Mouse (Mus musculus) left cerebral cortex, adult 2 months (tissue): Measurements from ENCODE around the gene Cog7. TPM values are rescaled to one million over a fixed set of nuclear protein-coding genes. Genes with fewer than 3 reads are reported as not detected.

ENCODE experiments used
- DNase-seq, 2 experiments: peaks; one replicate each; pipeline ENCODE4 v3.0.0; 2021 to 2022; ENCODE audit warnings: low spot score in 2 of 2, mixed read lengths in 1 of 2; ENCODE audit errors: extremely low spot score in 1 of 2
- H3K27ac ChIP-seq: fragments of 200-600 bp; 2 replicates; pipeline ENCODE4 v1.8.1; 2022
- H3K4me3 ChIP-seq: fragments of 200-600 bp; 2 replicates; pipeline ENCODE4 v1.8.1; 2022
- CTCF ChIP-seq: fragments of 200-600 bp; IDR thresholded peaks from 2 replicates; pipeline ENCODE4 v1.8.1; 2022; ENCODE audit warnings: antibody characterized with exemption, mild to moderate bottlenecking, moderate library complexity
- intact Hi-C: fragments of 180-260 bp; cut with DNase I; formaldehyde crosslinking; loops from one replicate; pipeline ENCODE4 v1.15.1; 2025
- total RNA-seq, 2 experiments: library from RNA; stranded (reverse); gene quantifications; 2 replicates each; pipeline ENCODE4 v1.2.3; 2021

Gene Cog7
- total RNA-seq, 2 experiments from 2014 or later: 45.5 to 45.8 TPM

DNA sequence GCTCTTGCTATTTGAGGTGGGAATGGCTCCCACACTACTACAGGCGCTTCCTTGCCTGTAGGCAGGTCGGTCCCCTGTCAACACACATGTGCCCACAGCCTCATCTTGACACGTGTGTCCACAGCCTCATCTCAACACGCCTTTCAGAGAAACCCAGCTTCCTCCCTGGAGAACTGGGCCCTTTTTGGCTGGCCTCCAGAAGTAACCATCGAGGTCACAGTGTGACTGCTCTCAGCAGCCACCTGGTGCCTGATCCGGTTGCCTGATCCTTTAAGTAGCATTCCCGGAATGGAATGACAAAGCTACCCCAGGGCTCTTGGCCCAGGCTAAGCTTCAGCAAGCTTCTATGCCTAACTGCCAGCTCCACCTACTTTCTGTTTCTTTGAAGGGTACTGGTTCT, 50.3 kb downstream of the Cog7 start:
- DNase-seq: no peak
- intact Hi-C loops: no loop called here

DNA sequence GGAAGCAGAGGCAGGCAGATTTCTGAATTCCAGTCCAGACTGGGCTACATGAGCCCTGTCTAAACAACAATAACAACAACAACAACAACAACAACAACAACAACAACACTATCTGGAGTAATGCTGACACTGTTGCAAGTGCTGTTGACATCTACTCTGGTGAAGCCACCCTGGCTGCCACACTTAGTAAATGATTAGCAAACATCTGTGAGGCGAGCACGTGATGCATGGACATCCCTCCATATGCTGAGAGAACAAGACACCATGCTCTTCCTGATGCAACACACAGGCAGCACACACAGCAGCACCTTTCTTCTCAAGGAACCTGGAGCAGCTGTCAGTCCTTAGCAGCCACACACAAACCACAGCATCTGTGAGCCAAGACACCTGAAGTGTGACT, 53.6 kb downstream of the Cog7 start:
- no peak for DNase-seq
- Histone ChIP-seq H3K27ac (no peak overlapping the region), H3K4me3 (no peak overlapping the region)
- intact Hi-C loops: no loop called here
- no peak for TF ChIP-seq CTCF

More for the DNA sequence above, 50.3 kb downstream of the Cog7 start:
- no peak overlapping the region for H3K4me3 ChIP-seq
- H3K27ac ChIP-seq: no peak overlapping the region
- TF ChIP-seq CTCF: no peak

DNA sequence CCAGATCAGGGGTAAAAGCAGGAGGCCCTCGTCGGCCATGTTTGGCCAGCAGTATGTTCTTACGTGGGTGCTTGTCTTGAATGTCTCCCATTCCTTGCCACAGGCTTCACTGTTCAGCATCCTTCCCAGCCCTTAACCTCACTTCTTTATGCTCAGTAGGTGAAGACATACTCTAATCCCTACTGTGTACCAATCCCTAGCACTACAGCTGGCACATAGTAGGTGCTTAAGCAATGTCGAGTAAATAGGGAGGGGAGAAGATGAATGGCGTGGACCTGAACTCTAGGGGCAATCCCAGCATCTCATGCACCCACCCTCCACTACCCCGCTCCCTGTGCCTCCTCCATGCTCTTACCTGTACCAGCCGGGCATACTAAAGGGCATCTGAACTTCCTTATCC, 57.1 kb downstream of the Cog7 start:
- TF ChIP-seq CTCF: no peak
- intact Hi-C loops: no loop called here
- no peak for DNase-seq
- Histone ChIP-seq H3K27ac (no peak overlapping the region), H3K4me3 (no peak overlapping the region)

DNA sequence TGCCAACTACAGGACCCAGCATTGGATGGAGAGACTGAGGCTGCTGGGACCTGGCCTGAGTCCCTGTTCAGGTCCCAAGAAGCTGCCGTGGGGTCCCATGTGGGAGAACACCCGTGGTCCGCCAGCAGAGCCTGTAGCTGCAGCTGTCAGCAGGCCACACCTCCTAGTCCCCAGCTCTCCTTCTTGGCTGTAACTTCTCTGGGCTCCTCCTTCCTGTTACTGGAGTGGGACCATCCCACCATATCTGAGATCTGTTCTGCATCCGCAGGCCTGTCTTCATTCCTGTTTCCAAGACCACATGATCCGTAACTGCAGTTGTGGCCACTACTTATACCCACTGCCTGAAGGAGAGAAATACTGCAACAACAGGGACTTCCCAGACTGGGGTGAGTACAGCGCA, 67.6 kb downstream of the Cog7 start:
- Histone ChIP-seq H3K4me3 (no peak overlapping the region), H3K27ac (no peak overlapping the region)
- no peak for TF ChIP-seq CTCF
- DNase-seq: no peak
- intact Hi-C loops: no loop called here

DNA sequence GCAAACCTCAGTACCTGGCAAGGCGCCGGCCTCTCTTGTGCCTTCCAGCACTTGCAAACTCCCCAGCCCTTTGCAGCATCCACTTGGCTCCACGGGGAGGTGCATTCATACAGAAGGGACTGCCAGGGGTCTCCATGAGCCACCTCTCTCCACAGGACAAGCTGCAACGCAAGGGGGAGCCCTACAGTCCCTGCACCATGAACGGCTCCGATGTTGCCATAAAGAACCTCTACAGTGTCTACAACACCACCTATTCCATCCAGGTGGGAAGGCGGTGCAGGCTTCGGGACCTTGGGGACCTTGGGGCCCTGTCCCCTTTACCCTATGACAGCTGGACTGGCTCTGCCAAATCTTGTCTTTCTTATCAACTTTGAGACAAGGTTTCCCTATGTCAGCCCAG, 69.3 kb downstream of the Cog7 start:
- TF ChIP-seq CTCF: no peak
- intact Hi-C loops: no loop called here
- Histone ChIP-seq H3K4me3 (no peak overlapping the region), H3K27ac (no peak overlapping the region)
- DNase-seq: no peak

DNA sequence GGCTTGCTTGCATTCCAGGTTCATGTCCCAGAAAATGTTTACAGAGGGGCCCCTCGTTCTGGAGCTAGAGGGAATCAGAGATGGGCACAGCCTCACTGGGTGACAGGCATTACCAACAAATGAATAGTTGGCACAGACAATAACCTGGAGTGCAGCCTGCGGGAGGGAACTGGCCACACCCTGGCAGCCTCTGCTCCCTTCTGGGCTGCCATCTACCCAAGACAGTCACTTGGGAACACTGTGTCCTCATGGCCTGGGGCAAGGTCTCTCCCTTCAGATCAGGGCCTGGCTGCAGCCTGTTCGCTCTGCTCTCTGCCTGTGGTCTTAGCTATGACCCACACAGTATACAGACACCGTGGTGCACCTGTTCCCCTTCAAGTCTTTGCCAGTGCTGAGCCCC, 74.6 kb downstream of the Cog7 start:
- intact Hi-C loops: no loop called here
- no peak for DNase-seq
- no peak for TF ChIP-seq CTCF
- Histone ChIP-seq H3K27ac (no peak overlapping the region), H3K4me3 (no peak overlapping the region)

DNA sequence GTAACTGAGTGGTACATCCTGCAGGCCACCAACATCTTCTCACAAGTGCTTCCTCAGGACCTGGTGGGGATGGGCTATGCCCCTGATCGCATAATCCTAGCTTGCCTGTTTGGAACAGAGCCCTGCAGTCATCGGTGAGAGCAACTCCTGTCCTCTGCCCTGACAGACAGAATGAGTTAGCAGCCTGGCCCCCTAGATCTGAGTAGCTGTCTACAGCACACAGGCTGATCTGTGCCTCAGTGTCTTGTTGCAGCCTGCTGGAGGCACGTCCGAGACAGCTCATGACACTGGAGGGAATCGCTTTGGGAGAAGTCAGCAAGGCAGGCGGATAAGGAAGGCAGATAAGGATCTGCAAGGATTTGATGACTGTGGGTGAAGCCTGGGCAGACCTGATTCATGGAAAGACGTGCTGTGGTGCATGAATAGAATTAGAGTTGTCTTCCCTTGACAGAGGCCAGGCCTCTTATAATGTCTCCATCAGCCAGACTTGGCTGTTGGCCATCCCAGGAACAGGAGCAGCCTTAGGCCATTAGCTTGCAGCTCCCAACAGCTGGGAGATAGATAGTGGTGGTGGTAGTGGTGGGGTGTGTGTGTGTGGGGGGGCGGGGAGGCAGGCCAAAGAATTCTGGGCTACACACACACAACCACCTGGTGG, 78.6 kb downstream of the Cog7 start:
- intact Hi-C loops: no loop called here
- TF ChIP-seq CTCF: no peak
- DNase-seq: no peak
- Histone ChIP-seq H3K4me3 (no peak overlapping the region), H3K27ac (no peak overlapping the region)

DNA sequence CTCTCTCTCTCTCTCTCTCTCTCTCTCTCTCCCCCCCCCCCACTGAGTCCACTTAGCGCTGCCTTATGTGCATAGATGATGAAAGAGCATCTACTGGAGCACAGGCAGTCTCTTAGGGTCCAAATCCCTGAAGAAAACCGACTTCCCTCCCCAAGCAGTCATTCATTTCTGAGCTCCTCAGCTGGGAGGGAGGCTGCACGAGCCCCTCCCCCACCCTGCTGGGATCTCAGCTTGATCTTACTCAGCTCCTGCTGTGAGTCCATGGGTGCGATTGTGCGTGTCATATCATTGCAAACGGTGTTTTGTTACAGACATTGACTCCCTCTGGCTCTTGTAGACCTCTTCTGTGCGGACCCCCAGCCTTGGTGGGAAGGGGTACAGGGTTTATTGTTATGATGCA, 81.6 kb downstream of the Cog7 start:
- no peak overlapping the region for H3K4me3 ChIP-seq
- TF ChIP-seq CTCF: no peak
- DNase-seq: no peak
- intact Hi-C loops: no loop called here
- H3K27ac ChIP-seq: no peak overlapping the region

DNA sequence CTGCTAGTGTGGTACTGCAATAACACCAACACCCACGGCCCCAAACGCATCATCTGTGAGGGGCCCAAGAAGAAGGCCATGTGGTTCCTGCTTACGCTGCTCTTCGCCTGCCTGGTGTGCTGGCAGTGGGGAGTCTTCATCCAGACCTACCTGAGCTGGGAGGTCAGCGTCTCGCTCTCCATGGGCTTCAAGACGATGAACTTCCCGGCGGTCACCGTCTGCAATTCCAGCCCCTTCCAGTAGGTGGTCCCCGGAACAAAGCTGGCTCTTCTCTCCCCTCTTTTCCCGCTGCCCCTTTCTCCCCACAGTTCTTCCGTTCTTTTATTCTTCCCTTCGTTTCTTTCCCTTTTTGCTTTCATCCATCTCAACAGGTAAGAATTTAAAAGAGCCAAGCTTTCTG, 82.2 kb downstream of the Cog7 start:
- intact Hi-C loops: no loop called here
- Histone ChIP-seq H3K4me3 (no peak overlapping the region), H3K27ac (no peak overlapping the region)
- peak in 1 of 2 experiments; percentile 34 for DNase-seq
- peak; percentile 67 for TF ChIP-seq CTCF

DNA sequence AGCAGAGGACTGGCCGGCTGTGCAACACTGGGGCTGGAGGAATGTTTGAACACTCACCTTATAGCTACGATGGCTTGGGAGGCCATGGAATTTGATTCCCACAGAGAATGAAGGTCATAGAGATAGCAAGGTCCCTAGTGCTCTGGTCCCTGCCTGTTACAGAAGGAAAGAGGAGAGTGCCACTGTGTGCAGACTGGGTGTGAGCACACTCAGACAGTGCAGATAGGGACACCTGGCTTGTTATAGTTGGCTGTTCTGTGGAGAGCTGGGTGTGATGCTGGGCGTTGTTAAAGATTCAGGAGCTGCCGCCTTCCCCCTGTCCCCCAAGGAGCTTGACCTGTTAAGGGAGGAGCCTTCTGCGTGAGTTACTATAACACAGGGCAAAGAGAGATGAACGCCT, 84.8 kb downstream of the Cog7 start:
- no peak overlapping the region for H3K4me3 ChIP-seq
- no peak for DNase-seq
- no peak for TF ChIP-seq CTCF
- no peak overlapping the region for H3K27ac ChIP-seq
- intact Hi-C loops: no loop called here

DNA sequence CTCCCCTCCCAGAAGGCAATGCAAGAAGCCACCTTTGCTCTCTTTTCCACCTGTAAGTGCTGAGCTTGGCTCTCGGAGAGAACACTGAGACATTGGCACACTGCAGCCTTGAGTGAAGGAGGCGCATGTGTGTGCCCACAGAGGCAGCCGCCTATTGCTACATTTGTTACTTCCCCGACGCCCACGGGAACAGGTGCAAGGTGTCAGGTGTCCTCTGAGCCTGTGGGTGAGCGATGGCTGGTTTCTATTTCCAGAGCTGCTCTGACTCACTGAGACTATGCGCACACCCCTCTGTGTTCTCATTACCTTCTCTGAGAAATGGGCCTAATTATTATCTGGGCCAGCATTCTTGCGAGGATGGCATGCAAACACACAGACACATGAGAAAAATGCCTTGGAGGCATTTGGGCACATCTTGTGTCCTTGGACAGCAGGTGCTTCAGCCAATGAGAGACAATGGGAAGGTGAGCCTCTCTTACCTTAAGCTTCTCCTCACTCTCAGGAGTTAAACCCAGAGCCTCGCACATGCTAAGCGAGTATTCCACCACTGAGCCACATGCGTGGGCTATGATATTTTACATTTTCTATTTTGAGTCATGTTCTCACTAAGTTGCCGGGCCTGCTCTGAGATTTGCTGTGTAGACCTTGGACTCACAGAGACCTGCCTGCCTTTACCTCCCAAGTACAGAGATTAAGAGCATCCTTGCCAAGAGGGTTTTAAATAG, 90.7 kb downstream of the Cog7 start:
- TF ChIP-seq CTCF: no peak
- intact Hi-C loops: loop anchor here (2.0 kb wide), 1 partner anchor 48 kb away; no protein-coding TSS in a partner anchor

DNA sequence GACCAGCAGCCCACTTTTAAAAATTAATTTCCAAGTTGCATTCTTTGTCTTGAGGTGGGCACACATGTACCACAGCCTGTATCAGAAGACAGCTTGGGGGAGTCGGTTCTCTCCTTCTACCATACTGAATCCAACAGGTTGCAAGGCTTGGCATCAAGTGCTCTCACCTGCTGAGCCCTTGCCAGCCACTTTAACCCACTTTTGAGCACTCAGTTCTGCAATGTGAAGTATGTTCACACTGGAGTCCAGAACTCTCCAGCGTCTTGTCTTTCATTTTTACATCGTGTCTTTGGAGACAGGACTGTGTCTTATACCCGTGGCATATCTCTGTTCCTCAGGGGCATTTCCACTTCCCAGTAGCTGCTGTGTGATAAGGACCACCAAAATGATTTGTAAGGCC, 101.3 kb downstream of the Cog7 start:
- no peak for TF ChIP-seq CTCF
- intact Hi-C loops: no loop called here
- no peak overlapping the region for H3K27ac ChIP-seq
- H3K4me3 ChIP-seq: no peak overlapping the region
- DNase-seq: no peak

More for the DNA sequence above, 90.7 kb downstream of the Cog7 start:
- H3K27ac ChIP-seq: 0 out of 2 replicates have a peak overlapping the region, but pooled peaks have one; percentile 42
- DNase-seq: peak; percentile 61 to 71
- H3K4me3 ChIP-seq: no peak overlapping the region

DNA sequence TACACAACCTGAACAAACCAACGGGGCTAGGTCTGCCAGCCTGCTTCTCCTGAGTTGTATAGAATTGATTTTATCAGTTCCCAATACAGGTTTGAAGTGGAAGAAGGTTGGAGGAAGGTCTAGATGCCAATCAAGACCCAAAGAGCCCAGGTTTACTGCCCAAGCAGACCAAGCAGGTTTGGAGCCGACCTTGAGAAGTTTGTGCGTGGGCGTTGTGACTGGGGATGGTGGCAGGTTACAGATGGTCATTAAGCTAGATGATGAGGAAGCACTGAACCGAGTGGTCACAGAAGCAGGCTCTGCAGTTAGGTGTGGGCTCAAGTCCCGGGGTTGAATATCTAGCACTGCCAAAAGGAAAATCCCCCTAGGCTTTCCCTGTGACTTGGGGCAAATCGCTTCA, 106.7 kb downstream of the Cog7 start:
- Histone ChIP-seq H3K27ac (no peak overlapping the region), H3K4me3 (no peak overlapping the region)
- DNase-seq: no peak
- no peak for TF ChIP-seq CTCF
- intact Hi-C loops: no loop called here
